Mouse (Mus musculus) lung, postnatal 4 days (tissue): ENCODE measurements around the gene Crygc.
A peak's percentile ranks its signal among the peaks of the same experiment; 100 is the strongest.
"Not testable (repeated sequence)": the region's sequence is repeated elsewhere in the genome, so short reads cannot be mapped to it uniquely, and the experiment has no call there.

Source experiments
- DNase-seq, 2 experiments: peaks; one replicate each; pipeline ENCODE4 v3.0.0; 2021

The Crygc gene

DNA sequence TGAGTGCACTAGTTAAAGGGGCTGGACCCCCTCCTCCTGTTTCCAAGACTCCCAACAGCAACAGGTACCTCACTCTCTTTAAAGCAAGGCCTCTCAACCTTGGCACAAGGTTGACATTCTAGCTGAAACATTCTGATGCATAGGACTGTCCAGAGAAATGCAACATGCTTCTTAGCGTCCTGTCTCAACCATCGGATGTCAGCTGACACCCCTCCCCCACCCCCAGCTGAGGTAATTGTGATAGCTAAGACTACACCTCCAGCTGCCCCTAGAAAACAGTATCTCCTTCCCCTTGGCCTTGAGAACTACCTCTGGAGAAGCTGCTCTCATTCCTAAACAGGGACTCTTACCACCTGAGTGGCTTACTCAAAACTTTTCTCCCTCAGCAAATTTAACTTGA, 21.3 kb downstream of the Crygc start:
- no peak for DNase-seq

DNA sequence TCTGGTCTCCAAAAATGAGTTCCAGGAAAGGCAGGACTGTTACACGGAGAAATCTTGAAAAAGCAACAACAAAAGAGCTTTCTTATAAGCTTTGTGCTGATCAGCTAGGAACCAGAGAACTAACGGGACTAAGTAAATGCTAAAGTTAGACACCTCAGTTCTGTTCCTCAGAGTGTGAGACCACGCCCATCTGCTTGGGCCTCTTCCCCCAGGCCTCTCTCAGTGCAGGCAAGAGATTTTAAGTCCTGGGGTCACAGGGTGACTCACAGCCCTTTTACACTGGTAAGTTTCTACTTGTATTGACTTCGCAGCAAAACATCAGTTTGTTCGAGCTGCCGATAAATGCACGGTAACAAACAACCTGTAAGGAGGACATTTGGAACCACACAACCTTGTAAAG, 21.8 kb downstream of the Crygc start:
- DNase-seq: no peak

DNA sequence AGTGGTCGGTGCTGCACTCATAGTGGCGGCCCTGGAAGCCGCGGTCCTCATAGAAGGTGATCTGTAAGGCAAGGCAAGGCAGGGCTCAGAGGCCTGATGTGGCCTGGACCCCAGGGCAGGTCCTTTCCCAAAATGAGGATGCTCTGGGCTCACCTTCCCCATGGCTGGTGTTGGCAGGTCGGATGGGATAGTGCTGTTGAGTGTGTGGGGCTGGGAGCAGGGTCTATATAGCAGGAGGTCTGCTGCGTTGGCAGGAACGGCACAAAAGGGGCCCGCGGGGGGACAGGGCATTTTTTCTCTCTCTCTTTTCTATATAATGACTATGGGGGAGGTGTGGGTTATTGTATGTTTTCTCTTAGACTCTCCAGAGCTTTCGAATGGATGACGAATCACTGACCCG, 22.5 kb downstream of the Crygc start, which contains the start of gene Cryge:
Gene Cryge (minus strand): TSS at position 198 of the 400 bp plus-strand sequence.
- not testable (repeated sequence) for DNase-seq

- DNase-seq: peak; percentile 16 to 34
Observed at GRCm38 (mm10) chr1:65048781-65049180, 24.7 kb downstream of the Crygc start.

GRCm38 (mm10) chr1:65046401-65047109, 26.9 kb downstream of the Crygc start:
- DNase-seq: peak in 1 of 2 experiments; percentile 25

DNA sequence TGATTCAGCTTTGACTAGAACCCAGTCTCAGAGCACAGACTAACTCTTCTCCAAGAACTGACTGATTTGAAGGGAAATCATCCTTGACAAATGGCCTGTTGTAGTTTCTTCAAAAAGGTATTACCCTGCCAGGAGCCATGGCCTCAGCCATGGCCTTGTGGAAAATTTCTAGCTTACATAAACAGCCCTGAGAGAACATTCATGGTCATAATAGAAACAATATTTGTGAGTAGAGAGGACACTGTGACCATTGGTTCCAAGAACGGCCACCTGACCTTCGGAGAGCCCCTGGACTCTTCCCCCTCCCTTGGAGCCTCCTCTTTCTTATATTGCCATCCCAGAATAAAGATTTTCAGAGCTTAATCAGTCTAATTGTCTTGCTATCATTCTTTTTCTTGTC, 30.1 kb downstream of the Crygc start:
- no peak for DNase-seq

DNA sequence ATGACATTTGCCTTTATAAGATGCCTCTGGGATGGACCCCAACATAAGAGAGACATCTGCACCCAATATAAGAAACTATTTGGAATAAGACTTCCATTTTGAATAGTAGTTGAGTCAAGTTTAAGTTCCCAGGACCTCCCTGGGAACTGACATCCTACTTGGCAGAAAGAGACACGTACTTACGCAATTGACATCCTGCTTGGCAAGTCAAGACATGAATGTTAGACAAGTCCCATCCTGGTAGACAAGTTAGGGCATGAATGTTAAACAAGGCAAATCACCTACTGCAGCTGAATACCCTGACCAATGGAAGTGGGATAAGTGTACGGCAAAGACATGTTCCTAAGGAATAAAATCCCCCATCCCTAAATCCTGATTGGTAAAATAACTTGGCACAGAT, 31.7 kb downstream of the Crygc start:
- DNase-seq: no peak

DNA sequence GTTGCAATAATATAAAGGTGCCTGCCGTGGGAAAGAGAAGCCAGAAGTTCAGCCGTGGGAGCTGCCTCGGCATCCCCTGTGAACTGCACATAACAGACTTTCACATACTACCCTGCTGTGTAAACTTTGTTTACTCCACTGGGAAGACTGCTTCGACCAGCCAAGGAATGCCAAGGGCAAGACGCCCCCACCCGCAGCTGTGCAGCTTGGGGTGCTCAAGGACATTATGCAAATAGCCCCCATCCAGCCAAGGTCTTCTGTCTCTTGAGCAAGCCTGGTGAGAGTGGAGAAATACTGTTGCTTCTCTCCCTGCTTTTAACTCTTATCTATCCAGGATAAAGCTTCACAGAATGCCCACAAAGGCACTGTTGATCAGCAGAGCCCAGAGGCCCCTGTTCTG, 32.7 kb downstream of the Crygc start:
- peak in 1 of 2 experiments; percentile 36 for DNase-seq

- DNase-seq: no peak
Observed at GRCm38 (mm10) chr1:65039679-65040078, 33.8 kb downstream of the Crygc start.

- DNase-seq: no peak
Observed at GRCm38 (mm10) chr1:65037542-65037941, 35.9 kb downstream of the Crygc start.

DNA sequence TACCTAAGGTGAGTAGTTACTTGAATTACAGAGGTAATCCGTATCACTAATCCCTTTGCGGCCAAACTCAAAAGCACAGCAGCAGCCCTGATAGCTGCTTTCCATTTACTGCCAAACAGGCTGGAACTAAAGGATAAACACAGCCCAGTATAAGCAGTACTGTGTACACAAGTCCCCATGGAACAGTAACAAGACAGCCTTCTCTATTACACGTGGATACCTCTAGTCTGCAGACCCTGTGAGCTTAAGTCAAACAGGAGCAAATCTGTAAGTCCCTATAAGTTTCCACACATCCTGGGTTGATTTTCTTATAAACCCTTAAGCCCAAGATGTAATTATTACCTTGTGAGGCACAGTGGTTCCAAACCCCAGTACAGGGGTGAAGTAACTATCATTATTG, 38.0 kb downstream of the Crygc start:
- DNase-seq: no peak

- DNase-seq: no peak
Observed at GRCm38 (mm10) chr1:65032641-65033040, 40.8 kb downstream of the Crygc start, which contains the start of gene Akr1cl. Akr1cl (minus strand) TSS chr1:65032759.

GRCm38 (mm10) chr1:65028206-65028605, 45.3 kb downstream of the Crygc start:
- DNase-seq: no peak
